Mouse (Mus musculus) adipocyte (in vitro differentiated cells): ENCODE results near the gene Otud7a.
"Not testable (repeated sequence)": the region's sequence is repeated elsewhere in the genome, so short reads cannot be mapped to it uniquely, and the experiment has no call there.

Experiments
- DNase-seq: peaks from one replicate; pipeline ENCODE4 v3.0.0-alpha.2; 2016; ENCODE audit warnings: low spot score

Gene Otud7a

DNA sequence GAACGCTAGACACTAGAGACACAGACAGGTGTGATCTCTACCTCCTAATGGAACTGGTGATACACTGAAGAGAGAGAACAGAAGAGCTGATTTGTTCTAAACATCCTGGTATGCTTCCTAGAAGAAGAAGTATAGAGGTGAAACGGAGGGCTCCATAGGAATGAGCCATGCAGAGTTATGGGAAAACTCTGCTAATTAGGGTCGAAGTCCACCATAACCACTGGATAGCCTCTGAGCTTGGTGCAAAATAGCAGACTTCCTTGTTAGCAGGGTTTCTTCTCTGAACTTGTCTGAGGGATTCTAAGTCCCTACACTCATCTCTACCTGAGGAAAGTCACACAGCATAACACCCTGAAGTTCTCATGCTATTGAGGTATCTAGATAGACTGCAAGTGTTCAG lies 114.4 kb downstream of the Otud7a start:
- DNase-seq = no peak

DNA sequence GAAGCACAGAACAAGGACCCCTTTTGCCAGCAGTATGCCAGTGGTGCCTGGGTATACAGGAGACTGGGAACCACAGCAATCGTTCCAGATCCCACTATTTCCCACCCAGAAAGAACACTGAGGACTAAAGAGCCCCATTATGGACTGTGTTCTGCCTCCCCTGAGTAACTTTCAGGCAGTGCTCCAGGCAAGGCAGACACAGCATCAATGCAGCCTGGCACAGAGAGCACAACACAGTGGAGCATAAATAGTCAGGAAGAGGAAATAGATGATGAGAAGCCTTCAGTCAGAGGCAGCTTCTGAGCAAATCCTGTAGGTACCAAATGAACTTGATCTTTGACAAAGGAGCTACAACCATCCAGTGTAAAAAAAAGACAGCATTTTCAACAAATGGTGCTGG lies 115.1 kb downstream of the Otud7a start:
- no peak for DNase-seq

DNA sequence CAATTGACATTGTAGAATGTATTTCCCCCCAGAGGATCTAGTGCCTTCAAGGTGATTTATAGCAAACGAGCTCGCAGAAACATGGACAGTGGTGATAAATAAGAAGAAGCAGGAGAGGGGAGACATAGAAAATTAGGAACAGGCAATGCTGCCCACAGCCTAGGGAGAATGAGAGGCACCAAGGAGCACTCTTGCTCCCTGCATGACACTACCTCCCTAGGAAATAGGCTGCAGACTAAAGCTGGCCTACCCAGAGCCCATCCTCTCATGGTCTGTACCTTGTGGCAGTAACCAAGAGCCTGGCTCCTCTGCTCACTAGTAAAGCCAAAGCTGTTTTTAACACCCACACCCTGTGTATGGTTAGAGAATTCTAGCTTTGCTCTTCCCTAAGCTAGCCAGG lies 138.8 kb downstream of the Otud7a start:
- DNase-seq = no peak

DNA sequence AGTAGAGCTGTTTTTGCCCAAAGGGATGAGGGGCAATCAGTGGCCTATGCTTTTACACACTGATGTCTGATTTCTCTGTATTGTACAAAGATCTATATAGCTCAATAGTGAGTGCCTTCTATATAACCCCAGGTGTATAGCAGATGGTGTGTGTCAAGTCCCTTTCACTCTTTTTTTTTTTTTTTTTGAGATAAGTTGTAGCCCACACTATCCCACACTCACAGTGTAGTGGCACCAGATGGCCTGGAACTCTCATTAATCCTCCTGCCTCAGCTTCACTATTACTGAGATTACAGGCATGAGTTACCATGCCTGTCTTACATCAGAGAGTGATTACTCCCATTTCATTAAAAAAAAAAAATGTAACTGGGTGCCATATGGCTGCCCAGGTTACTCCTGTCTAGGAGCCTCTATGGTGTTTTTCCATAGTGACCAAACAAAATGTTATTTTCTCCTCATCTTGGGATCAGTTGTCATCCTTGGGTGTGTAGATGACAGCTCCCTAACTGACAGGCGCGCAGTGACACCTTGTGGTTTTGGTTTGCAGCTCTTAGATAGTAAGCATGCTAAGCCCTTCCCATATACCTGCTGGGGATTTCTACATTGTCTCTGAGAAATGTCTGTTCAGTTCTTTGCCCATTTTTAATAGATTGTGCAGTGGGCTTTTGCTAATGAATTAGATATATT lies 141.8 kb downstream of the Otud7a start:
- DNase-seq = no peak

DNA sequence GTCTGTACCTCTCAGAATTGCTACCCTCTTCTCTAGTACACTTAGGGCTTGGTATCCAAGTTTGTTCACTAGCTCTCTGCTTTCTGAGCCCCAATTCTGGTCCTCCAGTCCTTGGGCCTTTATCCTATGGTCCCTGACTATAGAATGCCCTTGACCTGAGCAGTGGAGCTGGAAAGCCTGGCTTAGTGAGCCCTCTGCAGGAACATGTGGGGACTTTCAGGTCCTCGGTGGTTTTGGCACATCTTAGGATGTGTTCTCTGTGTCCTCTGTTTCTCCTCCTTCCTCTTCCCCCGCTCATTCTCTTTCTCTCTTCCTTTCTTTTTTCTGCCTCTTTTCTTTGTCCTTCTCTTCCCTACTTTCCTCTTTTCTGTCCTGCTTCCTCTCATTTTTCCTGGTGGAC lies 145.8 kb downstream of the Otud7a start:
- DNase-seq = no peak

DNA sequence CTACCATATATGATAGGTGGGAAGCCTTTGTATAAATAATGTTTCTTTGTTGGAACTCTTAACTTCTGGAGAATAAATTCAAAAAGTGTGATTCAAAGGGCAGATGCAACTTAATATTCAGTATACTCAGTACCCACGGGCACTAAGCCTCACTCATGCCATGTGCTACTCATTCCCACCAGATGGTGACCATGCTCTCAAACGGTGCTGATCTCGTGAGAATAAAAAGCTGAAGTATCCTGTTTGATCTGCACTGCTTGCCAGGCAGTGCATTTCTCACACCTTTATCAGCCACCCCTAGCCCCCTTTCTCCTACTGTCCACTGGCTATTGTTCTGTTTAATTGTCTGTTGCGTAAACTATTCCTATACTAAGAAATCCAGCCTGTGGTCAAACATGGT lies 146.8 kb downstream of the Otud7a start:
- DNase-seq = no peak

DNA sequence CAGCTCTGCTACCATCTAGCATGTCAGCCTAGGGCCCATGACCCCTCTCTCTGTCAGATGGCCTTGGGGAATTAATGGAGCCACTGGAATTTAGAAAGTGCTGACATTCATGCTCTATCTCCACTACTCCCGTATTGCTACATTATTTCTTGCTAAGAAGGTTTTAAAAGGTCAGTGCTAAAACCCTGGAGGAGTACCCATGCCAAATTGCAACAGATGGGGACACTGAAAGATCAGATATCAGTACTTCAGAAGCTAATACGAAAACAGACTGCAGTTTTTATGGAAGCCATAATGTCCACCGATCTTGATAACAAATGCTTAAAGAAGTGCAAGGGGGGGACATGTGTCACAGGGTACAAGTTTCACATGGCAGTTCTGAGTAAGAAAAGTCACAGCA lies 147.5 kb downstream of the Otud7a start:
- DNase-seq = no peak

DNA sequence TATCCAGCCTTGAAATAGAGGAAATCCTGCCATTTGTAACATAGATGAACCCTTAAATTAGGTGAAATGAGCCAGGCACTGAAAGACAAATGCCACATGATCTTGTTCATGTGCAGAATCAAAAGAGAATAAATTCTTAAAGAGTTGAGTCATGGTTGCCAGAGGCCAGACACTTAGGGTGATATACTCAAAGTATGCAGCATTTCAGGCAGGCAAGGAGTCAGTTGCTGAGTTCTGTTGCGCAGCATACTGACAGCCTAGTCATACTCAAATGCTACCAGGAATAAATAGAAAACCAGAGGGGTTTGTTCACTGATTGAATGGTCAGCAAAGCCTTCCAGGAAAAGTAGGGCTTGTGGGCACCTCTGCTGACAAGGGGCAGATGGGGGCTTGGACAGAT lies 160.3 kb downstream of the Otud7a start:
- DNase-seq = no peak

DNA sequence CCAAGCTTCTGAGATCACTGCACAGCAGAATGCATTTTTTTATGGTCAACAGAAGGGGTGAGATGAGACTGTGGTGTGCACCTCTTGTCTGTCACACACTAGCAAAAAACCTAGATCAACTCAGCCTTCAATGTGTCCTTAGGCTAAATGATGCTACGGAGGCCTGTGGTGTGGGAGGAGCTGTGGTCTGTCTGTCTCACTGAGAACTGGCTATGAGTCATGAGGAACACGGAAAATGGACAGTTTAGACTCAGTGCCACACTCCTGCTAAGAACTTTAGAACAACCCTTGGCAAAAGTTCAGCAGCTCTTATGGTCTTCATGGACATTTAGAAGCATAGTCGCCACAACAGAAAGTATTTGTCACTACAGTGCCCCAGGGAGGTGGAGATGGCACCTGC lies 172.5 kb downstream of the Otud7a start:
- DNase-seq = no peak

DNA sequence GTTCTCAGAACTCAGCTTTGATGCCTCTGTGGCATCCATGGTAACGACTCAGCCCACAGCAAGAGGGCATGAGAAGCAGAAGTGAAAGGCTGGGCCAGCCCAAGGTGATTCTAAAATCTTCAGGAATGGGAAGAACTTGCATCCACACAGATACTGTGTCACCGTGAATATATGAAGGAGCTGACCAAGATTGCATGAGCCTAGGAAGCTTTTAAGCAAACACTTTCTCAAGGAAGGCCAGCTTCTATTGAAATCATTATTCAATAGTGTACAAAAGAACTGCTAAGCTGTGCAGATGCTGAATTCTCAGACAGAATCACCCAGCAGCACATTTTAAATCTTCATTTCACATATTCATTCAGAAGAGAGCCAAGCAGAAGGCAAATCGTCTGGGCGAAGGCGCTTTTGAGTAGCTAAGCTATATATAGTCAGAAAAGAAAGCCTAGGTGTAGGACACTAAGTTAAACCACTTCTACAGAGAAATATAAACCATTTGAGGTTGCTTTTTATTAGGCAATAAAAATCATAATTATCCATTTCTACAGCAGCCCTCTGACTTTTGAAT lies 176.3 kb downstream of the Otud7a start:
- DNase-seq = no peak

DNA sequence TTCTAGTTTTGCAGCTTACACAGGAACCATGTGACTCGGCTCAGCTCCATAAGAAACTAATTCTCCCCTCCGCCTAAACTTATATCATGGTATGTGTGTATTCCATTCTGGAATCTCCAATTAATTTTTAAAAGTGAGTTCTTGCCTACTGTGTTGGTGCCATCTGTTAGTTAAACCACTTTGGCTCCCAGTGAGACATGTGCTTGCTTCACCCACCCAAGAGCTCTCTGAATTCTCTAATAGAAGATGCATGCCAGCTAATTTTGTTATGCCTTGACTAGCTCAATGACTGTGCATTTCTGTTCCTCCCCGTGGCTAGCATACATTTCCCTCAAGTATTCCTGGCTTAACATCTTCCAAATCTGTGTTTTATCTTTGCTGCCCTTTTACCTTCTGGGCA lies 193.1 kb downstream of the Otud7a start:
- no peak for DNase-seq

DNA sequence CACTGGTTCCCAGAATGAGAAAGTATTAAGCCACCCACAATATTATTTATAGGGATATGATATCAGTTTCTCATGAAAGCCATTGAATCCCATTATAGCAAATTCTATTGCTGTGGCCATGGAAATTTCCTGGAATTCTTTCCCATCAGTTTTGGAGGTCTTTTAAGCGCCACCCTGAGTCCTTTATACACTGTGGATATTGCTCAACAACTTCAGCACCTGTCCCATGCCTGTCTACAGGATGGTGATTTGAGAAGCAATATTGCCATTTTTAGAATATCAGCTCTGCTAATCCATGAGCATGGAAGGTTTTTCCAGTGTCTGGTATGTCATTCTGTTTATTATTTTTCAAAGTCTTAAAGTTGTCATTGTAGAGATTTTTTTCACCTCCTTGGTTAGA lies 199.5 kb downstream of the Otud7a start:
- DNase-seq = no peak

DNA sequence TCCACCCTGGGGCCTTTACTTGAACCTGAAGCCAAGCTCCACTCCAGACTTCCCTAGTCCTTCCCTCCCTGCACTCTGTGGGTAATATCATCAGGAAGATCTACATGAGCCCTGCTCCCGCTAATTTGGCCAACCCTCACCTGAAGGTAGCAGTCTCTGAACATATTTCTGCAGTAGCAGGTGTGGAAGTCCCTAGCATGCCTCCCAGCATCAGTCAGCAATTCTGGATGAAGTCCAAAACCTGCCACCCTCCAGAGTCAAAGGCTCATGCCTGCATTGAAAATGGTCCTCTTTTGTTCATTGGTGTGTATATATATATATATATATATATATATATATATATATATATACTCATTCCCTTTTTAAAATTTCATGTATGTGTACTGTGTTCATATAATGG lies 202.6 kb downstream of the Otud7a start:
- DNase-seq = no peak

DNA sequence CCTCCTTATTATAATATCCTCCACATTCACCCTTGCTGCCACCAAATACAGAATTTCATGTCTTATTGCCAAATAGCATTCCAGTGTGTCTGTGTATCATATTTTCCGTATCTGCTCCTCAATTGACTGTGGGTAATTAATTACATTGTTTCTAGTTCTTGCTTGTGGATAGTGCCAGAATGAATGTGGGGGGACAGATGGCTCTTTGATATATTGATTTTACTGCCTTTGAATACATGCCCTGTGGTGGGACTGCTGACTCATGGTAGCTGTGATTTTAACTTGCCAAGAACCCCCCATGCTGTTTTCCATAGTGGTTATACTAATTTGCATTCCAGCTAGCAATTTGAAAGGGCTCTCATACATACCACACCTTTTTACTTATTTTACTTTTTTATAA lies 215.7 kb downstream of the Otud7a start:
- DNase-seq = no peak

DNA sequence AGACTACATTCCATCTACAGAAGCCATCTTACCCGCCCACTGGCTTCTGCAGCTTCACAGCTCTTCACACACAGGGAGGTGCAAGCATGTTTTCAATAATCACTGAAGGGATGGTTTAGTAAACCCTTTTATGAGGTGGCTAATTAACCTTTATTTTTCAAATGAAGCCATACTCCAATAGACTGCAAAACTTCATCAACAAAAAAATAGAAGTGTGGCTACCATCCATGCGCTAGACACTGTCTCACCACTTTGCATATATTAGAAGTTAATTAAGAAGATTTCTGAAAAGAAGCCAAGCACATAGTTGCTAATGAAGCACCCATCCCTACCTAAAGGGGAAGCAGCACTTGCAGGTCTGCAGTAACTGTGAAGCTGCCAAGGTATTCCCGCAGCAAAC lies 218.2 kb downstream of the Otud7a start:
- no peak for DNase-seq

DNA sequence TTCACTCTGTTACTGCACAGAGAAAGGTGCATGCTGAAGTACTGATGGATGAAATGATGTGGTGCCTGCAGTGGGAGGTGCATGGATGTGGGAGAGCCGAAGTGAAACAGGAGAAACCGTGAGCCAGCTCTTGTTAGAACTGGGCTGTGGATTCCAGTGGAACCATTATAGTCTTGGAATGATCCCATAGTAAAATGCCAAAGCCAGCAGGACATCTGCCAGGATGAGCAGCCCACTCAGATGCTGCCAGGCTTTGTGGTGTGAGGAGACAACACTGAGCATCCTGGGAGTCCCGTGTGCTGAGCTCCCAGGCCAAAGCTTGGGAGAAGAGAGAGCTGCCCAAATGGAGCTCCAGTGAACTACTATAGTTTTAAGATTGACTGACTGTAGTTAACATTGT lies 220.9 kb downstream of the Otud7a start:
- no peak for DNase-seq

DNA sequence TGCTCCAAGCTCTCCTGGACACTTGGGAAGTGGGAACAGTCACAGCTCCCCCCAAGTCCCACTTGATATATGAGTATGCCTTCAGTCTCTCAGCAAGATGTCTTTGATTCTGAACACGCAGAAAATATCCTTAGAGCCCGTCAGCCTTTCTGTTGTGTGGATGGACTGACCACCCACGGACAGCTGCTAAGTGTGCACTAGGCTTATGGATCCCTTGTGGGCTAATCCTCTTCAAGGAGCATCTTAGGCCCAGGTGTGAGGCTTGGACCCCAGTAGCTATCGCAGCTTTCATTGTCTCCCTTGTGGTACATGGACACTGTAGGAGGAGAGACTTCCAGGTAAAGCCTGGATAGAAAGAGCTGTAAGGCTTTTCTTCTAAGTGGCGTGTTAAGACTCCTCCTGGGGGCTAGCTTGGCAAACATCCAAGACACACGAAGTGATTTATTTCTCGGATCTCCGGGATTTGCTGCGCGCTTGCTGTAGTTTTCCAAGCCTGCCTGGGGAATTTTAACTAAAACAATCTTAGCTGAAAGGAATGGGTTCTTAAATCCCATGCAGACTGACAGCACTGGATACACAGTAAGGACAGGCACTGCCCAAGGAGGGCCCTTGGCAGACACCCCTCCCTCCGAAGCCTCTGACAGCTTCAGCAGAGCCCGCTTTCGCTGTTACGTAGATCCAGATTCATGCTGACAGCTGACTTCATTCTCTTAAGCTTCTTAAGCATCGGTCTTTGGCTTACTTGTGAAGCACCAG lies 223.6 kb downstream of the Otud7a start:
- DNase-seq = no peak

DNA sequence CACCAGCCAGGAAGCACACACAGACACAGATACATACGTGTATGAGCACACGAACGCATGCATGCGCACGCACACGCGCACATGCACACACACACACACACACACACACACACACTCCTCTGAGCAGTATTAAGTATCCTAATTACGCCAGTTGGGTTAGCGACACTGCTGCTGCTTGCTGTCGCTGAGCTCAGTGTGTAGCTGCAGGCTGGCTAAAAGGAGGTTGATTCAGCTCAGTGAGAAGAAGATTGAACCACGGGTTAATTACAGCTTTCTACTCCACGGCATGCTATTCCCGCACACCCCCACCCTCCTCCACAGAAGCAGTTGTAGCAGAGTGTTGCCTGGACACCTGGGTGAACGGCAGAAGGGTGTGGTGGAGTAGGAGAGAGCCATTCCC lies 224.4 kb downstream of the Otud7a start:
- DNase-seq = no peak

DNA sequence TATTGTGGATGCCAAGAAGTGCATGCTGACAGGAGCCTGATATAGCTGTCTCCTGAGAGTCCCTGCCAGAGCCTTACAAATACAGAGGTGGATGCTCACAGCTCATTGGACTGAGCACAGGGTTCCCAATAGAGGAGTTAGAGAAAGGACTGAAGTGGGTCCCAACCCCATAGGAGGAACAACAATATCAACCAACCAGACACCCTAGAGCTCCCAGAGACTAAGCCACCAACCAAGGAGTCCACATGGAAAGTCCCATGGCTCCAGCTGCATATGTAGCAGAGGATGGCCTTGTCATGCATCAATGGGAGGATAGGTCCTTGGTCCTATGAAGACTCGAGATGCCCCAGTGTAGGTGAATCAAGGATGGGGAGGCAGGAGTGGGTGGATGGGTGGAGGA lies 226.4 kb downstream of the Otud7a start:
- DNase-seq = not testable (repeated sequence)

DNA sequence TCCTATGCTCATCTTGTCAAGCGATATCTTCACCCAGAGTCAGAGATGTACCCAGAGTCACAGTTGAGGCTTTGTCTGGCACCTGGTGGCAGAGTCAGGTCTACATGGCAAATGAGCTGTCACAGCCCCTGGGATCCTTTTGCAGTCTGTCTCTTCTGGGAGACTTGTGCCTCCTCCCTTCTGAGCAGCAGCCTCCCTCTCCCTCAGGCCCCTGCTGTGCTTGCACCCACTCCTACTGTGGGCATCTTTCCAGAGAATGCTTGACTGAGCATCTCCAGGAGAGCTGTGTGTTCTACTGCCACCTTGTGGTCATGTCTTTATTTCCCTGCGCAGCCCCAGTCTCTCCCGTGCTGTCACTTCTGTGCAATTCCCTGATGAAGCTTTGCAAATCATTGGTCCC lies 227.4 kb downstream of the Otud7a start:
- DNase-seq = peak; percentile 67

DNA sequence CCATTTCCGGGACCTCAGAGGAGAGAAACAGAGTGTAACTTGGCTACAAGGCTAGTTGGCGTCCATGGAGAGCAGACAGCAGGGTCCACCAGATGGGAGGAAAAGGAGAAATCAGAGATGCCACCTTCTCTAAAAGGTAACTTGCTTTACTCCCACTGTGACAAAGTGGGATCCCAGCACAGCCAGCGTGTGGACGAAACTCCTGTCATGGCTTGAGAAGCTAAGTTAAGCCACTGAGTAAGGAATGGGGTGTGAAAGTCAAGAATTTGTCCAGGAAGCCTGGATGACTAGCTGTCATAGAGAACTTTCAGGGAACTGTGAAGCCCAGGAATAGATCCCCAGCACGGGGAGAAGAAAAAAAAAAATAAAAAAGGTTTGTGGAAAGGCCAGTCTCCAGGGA lies 232.1 kb downstream of the Otud7a start:
- DNase-seq = no peak

DNA sequence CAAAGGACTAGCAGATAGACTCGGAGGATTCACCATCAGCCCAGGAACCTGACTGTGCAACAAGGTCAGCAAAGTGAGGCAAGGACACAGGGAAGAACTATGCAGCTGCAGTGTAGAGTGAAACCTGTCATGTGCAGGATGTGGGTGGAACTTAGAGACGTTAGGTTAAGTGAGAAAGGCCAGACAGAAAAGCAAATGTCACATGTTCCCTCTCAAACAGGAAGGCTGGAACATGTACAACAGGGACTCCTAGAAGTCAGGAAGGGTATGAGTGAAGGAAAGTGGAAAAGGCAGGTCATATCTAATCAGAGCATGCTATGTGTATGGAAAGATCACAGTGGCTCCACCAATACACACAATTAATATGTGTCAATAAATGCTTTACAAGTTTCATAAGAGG lies 232.6 kb downstream of the Otud7a start:
- DNase-seq = no peak

DNA sequence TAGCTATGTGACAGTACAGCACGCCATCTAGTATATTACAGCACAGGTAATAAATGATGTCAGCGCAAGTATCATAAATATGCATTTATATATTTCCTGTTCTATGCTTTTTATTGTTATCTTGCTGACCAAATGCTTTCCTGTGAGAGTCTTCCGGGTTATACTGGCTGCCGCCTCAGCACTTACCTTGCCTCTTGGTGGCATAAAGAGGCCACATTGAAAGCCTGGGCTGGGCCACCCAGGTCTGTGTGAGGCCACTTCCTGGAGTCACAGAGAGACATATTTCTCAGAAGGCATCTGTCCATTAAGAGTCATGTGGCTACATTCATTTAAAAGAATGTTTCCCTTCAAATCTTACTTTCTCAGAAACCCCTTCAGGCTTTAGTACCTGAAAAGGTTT lies 242.5 kb downstream of the Otud7a start:
- no peak for DNase-seq

DNA sequence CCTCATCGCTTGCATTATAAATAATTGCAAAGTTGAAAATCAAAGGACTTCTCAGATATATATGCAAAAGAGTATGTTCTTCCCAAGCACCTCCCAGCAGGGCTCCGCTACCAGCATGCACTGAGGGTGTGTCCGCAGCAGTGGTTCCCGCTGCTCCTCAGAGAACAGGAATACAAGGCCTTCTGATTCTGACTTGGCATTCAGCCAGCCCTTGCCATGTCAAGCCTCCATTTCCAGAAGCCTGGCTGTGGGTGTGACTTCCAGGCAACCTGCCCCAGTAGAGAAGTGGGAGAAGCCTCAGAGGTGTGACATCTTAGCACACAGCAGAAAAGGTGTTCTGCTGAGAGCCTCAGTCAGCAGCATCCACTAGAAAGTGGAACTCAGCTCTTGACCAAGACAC lies 253.4 kb downstream of the Otud7a start:
- no peak for DNase-seq
